Mouse (Mus musculus) adipose tissue, adult 10 weeks (tissue): ENCODE measurements around the gene Olfr1278. TPM values are rescaled to one million over a fixed set of nuclear protein-coding genes. Genes with fewer than 3 reads are reported as not detected.

Source experiments
- polyA plus RNA-seq: library from polyadenylated mRNA; stranded (reverse); fragments of 350-450 nt; fragmentation: Illumina TruSeq; extraction: RNeasy Lipid Tissue Mini Kit (QIAGEN cat#74804); gene quantifications from one replicate; pipeline ENCODE4 v1.2.3, GENCODE M21; 2014; ENCODE audit warnings: low read depth, low replicate concordance

Olfr1278 gene
- polyA plus RNA-seq: not detected

GRCm38 (mm10) chr2:111289836-111290235 is at the start of gene Olfr1278:
Gene Olfr1278 (plus strand): TSS chr2:111290136.

GRCm38 (mm10) chr2:111254216-111254615 is 35.7 kb upstream of the Olfr1278 start, which contains the start of gene Olfr1276:
Gene Olfr1276 (plus strand): TSS chr2:111254516.

GRCm38 (mm10) chr2:111274006-111274405 is 15.9 kb upstream of the Olfr1278 start, which contains the start of gene Olfr1277:
Gene Olfr1277 (minus strand): TSS chr2:111274106.

GRCm38 (mm10) chr2:111300374-111300773 is 10.4 kb downstream of the Olfr1278 start, which contains the start of gene Olfr1279:
Gene Olfr1279 (plus strand): TSS chr2:111300635.

GRCm38 (mm10) chr2:111313717-111314116 is 23.8 kb downstream of the Olfr1278 start, which contains the start of gene Olfr1280:
Gene Olfr1280 (plus strand): TSS chr2:111314017.

GRCm38 (mm10) chr2:111326220-111326619 is 36.3 kb downstream of the Olfr1278 start, which contains the start of gene Olfr1281:
Gene Olfr1281 (plus strand): TSS chr2:111326520.

GRCm38 (mm10) chr2:111335976-111336375 is 46.0 kb downstream of the Olfr1278 start, which contains the start of gene Olfr1282:
Gene Olfr1282 (minus strand): TSS chr2:111336076.

Other genes with a start within 250 kb of the Olfr1278 start
- 1.8 TPM for gene Gm13941, start 184.2 kb upstream of the Olfr1278 start, polyA plus RNA-seq
- not detected for gene Gm15130, start 137.2 kb upstream of the Olfr1278 start, polyA plus RNA-seq
- gene 4930430A15Rik, start 60.5 kb upstream of the Olfr1278 start, polyA plus RNA-seq: 1.2 TPM
- not detected for gene Olfr1275, start 54.9 kb upstream of the Olfr1278 start, polyA plus RNA-seq
- not detected for gene Olfr1276, start 35.6 kb upstream of the Olfr1278 start, polyA plus RNA-seq
- gene Olfr1277, start 16.0 kb upstream of the Olfr1278 start, polyA plus RNA-seq: not detected
- not detected for gene Olfr1279, start 10.5 kb downstream of the Olfr1278 start, polyA plus RNA-seq
- gene Olfr1280, start 23.9 kb downstream of the Olfr1278 start, polyA plus RNA-seq: not detected
- not detected for gene Olfr1281, start 36.4 kb downstream of the Olfr1278 start, polyA plus RNA-seq
- gene Olfr1282, start 45.9 kb downstream of the Olfr1278 start, polyA plus RNA-seq: not detected
- gene Olfr1283, start 76.7 kb downstream of the Olfr1278 start, polyA plus RNA-seq: not detected
- not detected for gene Olfr1284, start 85.4 kb downstream of the Olfr1278 start, polyA plus RNA-seq
- not detected for gene Olfr1286, start 133.0 kb downstream of the Olfr1278 start, polyA plus RNA-seq
- gene Olfr1287, start 159.0 kb downstream of the Olfr1278 start, polyA plus RNA-seq: not detected
- gene Olfr1288, start 184.0 kb downstream of the Olfr1278 start, polyA plus RNA-seq: not detected
- not detected for gene Olfr1289, start 190.7 kb downstream of the Olfr1278 start, polyA plus RNA-seq
- gene Olfr1290, start 203.7 kb downstream of the Olfr1278 start, polyA plus RNA-seq: not detected
- not detected for gene Olfr1291-ps1, start 207.0 kb downstream of the Olfr1278 start, polyA plus RNA-seq
- gene Olfr1293-ps, start 235.1 kb downstream of the Olfr1278 start, polyA plus RNA-seq: not detected